Mouse (Mus musculus): ENCODE measurements around the gene Aspn. TPM values are rescaled to one million over a fixed set of nuclear protein-coding genes. Genes with fewer than 3 reads are reported as not detected.

The Aspn gene
- not detected in 4 replicates for total RNA-seq (2023; ENCODE audit: inconsistent age)

DNA sequence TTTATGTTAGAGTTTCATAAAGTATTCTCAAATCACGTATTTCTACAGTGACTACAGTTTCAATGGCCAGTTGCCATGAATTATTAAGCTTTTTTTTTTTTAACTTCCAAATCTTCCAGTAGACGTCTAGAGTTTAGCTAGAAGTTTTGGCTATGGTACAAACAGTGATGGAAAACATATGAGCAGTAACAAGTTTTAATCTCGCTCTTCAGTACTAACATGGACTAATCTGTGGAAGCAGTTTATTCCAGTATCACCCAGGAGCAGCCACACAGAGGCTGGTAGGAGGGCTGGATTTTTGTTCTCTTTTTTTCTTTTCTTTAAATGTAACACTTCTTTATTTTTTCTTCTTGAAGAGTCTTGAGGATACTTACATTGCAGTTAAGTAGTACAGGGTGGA, at the start of gene Aspn:
TSS of gene Aspn (plus strand) at position 165 of the 400 bp plus-strand sequence.

DNA sequence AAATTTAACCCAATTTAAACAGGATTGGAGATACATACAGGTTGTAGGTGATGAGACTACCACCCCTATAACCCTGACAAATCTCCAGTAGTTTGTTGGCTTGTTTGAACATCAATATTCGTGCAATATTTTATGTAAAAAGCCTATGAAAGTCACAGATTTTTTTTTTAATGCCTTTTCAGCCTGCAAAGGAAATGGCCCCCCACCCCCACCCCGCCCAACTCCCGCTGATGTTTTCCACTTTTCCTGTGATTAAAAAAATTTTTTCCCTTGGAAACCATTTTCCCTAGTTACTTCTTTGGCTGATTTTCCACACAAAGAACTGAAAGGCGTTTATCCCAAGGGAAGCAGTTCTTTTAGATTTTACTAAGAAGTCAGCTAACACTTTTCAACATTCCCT, 39.7 kb upstream of the Aspn start, which contains the start of gene Ecm2:
TSS of gene Ecm2 (plus strand) at position 301 of the 400 bp plus-strand sequence.

GRCm38 (mm10) chr13:49581541-49582530, 37.6 kb downstream of the Aspn start, which contains the start of gene Omd:
Omd (plus strand) TSS chr13:49582462.

DNA sequence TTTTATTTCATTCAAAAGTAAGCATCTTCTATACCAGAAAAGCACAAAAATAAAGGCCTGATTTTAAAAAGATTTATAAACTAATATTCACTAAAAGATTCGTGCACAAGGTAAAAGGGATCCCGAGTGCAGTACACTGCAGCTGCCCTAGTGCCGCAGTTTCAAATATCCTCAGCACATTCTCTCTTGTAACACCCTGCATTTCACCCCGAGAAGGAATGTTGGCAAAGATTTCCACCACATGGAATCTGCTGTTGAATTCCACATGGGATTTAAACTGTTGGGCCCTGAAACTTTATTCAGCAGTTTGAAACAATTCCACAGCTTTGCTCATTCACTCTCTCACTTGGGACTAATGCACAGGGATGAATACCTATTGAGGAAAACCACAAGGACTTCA, 63.5 kb downstream of the Aspn start, which contains the start of gene Ogn:
TSS of gene Ogn (plus strand) at position 333 of the 400 bp plus-strand sequence.

Other genes starting within 250 kb of the Aspn start
- gene Fgd3, start 224.1 kb upstream of the Aspn start, total RNA-seq (2023; ENCODE audit: inconsistent age): 107 to 116 TPM (median 113 TPM) in 4 replicates
- gene Bicd2, start 202.9 kb upstream of the Aspn start, total RNA-seq (2023; ENCODE audit: inconsistent age): 22.0 to 27.9 TPM (median 24.9 TPM) in 4 replicates
- 7.0 to 8.0 TPM (median 7.0 TPM) in 4 replicates for gene Ippk, start 123.2 kb upstream of the Aspn start, total RNA-seq (2023; ENCODE audit: inconsistent age)
- gene Tes3-ps, start 51.1 kb upstream of the Aspn start, total RNA-seq (2023; ENCODE audit: inconsistent age): 0.66 to 1.6 TPM (median 0.85 TPM) in 4 replicates
- not detected in 4 replicates for gene Ecm2, start 39.6 kb upstream of the Aspn start, total RNA-seq (2023; ENCODE audit: inconsistent age)
- not detected in 4 replicates for gene Omd, start 38.0 kb downstream of the Aspn start, total RNA-seq (2023; ENCODE audit: inconsistent age)
- gene Ogn, start 63.6 kb downstream of the Aspn start, total RNA-seq (2023; ENCODE audit: inconsistent age): not detected in 4 replicates
- gene Cenpp, start 108.3 kb downstream of the Aspn start, total RNA-seq (2023; ENCODE audit: inconsistent age): 0.67 to 2.0 TPM (median 1.4 TPM) in 4 replicates
- 39.0 to 48.0 TPM (median 41.0 TPM) in 4 replicates for gene Nol8, start 108.6 kb downstream of the Aspn start, total RNA-seq (2023; ENCODE audit: inconsistent age)
- 80.9 to 99.9 TPM (median 88.8 TPM) in 4 replicates for gene Iars, start 137.7 kb downstream of the Aspn start, total RNA-seq (2023; ENCODE audit: inconsistent age)